Mouse (Mus musculus) small intestine, adult 2 months (tissue): ENCODE results near the gene Fam78a. TPM values are rescaled to one million over a fixed set of nuclear protein-coding genes. Genes with fewer than 3 reads are reported as not detected.
A peak's percentile ranks its signal among the peaks of the same experiment; 100 is the strongest.

ENCODE experiments used
- H3K27ac ChIP-seq: fragments of 200-500 bp; 2 replicates; pipeline ENCODE4 v1.5.1; 2012; ENCODE audit warnings: low read depth, low read length, control low read depth, inconsistent platforms; ENCODE audit not compliant: insufficient read depth
- H3K27me3 ChIP-seq: fragments of 200-500 bp; 2 replicates; pipeline ENCODE4 v1.6.1; 2012; ENCODE audit warnings: mild to moderate bottlenecking, moderate library complexity, low read length, inconsistent platforms; ENCODE audit not compliant: control insufficient read depth, insufficient read depth
- H3K36me3 ChIP-seq: fragments of 200-500 bp; 2 replicates; pipeline ENCODE4 v1.6.1; 2012; ENCODE audit warnings: mild to moderate bottlenecking, low read length, control low read depth, inconsistent platforms; ENCODE audit not compliant: control insufficient read depth, insufficient read depth
- H3K4me1 ChIP-seq: fragments of 200-500 bp; 2 replicates; pipeline ENCODE4 v1.6.1; 2012; ENCODE audit warnings: low read length, inconsistent platforms, mixed read lengths; ENCODE audit not compliant: control insufficient read depth, insufficient read depth, insufficient read length
- H3K4me3 ChIP-seq: fragments of 200-500 bp; 2 replicates; pipeline ENCODE4 v1.5.1; 2012; ENCODE audit warnings: low read depth, mild to moderate bottlenecking, control low read depth, inconsistent platforms, low read length, moderate library complexity
- CTCF ChIP-seq: fragments of 200-500 bp; IDR thresholded peaks from 2 replicates; pipeline ENCODE4 v1.5.1; 2012; ENCODE audit warnings: low read depth, mild to moderate bottlenecking, control low read depth, inconsistent platforms, low read length, moderate library complexity, mixed read lengths; ENCODE audit not compliant: insufficient replicate concordance, insufficient read length; ENCODE audit errors: extremely low read depth
- POLR2A ChIP-seq: fragments of 200-500 bp; IDR thresholded peaks from 2 replicates; pipeline ENCODE4 v1.6.1; 2012; ENCODE audit warnings: low read depth, mild to moderate bottlenecking, control low read depth, inconsistent platforms, low read length, moderate library complexity
- WGBS: fragments of 180-500 bp; shearing (Covaris S2); methylation state at CpG from one replicate; pipeline ENCODE4 v1.1.7; 2018; 5-methylcytosine and 5-hydroxymethylcytosine counted together
- polyA plus RNA-seq: library from polyadenylated mRNA; depleted of rRNA; stranded (reverse); fragments of >200 nt; gene quantifications from 2 replicates; pipeline ENCODE4 v1.2.3, GENCODE M21; 2012

Fam78a gene
- polyA plus RNA-seq, 1 experiment, result 25.3 TPM

DNA sequence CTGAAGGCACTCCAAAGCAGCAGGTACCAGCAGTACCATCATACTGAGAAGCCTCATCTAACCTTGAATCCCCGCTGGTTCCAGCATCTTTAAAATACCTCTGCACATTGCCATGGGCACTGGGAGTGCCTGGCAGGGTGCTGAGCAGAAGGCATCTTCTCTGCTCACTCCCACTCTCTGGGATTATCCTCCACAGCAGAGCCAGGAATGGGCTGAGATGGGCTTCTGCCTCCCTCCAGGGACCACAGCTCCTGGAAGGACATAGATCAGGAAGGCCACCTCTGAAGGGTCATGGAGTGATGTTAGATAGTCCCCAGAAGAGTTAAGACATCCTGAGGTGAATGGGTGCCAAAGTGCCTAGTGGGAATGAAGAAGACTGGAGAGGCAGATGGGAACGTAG lies 27.9 kb upstream of the Fam78a start:
- Histone ChIP-seq H3K4me1 (no peaks in the 10 kb centered on the region), H3K4me3 (no peak overlapping the region), H3K36me3 (no peaks in the 10 kb centered on the region), H3K27ac (no peak overlapping the region), H3K27me3 (no peaks in the 10 kb centered on the region)
- WGBS, result 69% methylated on average over 2 of the region's 2 CpGs
- no peak for TF ChIP-seq CTCF

GRCm38 (mm10) chr2:32111268-32111667 lies 26.6 kb upstream of the Fam78a start:
- Histone ChIP-seq H3K4me3 (no peak overlapping the region), H3K36me3 (no peaks in the 10 kb centered on the region), H3K27ac (no peak overlapping the region), H3K27me3 (no peaks in the 10 kb centered on the region), H3K4me1 (no peaks in the 10 kb centered on the region)
- 100% methylated on average over 1 of the region's 1 CpGs for WGBS
- TF ChIP-seq CTCF, result no peak
- TF ChIP-seq POLR2A, result no peak

DNA sequence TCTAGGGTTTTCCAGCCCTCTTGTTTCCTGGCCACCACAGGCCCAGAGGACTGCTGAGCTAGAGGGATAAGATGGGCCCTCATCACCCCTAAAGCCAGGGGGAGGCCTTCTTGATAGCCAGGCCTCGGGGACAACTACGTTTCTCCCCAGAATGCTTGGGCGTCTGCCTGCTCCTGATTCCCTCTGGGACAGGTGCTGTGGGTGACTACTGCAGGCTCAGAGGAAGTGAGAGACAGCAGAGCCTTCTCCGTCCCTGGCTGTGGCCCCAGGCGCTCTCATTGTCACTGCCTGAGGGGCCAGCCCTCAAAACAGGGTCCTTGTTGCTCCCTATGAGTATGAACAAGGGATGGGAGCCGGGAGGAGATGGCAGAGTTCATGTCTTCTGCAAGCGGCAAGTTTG lies 21.3 kb upstream of the Fam78a start:
- no peaks in the 10 kb centered on the region for H3K4me1 ChIP-seq
- no peak for TF ChIP-seq CTCF
- TF ChIP-seq POLR2A, result no peak
- WGBS, result 78% methylated on average over 7 of the region's 7 CpGs
- H3K27me3 ChIP-seq, result no peaks in the 10 kb centered on the region
- no peak overlapping the region for H3K4me3 ChIP-seq
- H3K27ac ChIP-seq, result no peak overlapping the region
- no peaks in the 10 kb centered on the region for H3K36me3 ChIP-seq

- Histone ChIP-seq H3K27me3 (no peaks in the 10 kb centered on the region), H3K36me3 (no peaks in the 10 kb centered on the region), H3K27ac (no peak overlapping the region), H3K4me3 (no peak overlapping the region), H3K4me1 (no peaks in the 10 kb centered on the region)
- 82% methylated on average over 16 of the region's 16 CpGs for WGBS
- TF ChIP-seq POLR2A (no peak), CTCF (no peak)
Observed at GRCm38 (mm10) chr2:32105117-32105913, 20.7 kb upstream of the Fam78a start.

- no peak overlapping the region for H3K27ac ChIP-seq
- no peaks in the 10 kb centered on the region for H3K4me1 ChIP-seq
- 87% methylated on average over 7 of the region's 7 CpGs for WGBS
- no peak overlapping the region for H3K4me3 ChIP-seq
- no peaks in the 10 kb centered on the region for H3K27me3 ChIP-seq
- no peak for TF ChIP-seq POLR2A
- TF ChIP-seq CTCF, result no peak
- H3K36me3 ChIP-seq, result no peaks in the 10 kb centered on the region
Observed at GRCm38 (mm10) chr2:32104122-32104521, 19.5 kb upstream of the Fam78a start.

GRCm38 (mm10) chr2:32103557-32103956 lies 18.9 kb upstream of the Fam78a start:
- 74% methylated on average over 7 of the region's 7 CpGs for WGBS
- Histone ChIP-seq H3K4me3 (no peak overlapping the region), H3K27me3 (no peaks in the 10 kb centered on the region), H3K4me1 (no peaks in the 10 kb centered on the region), H3K27ac (no peak overlapping the region), H3K36me3 (no peaks in the 10 kb centered on the region)
- TF ChIP-seq POLR2A (no peak), CTCF (no peak)

DNA sequence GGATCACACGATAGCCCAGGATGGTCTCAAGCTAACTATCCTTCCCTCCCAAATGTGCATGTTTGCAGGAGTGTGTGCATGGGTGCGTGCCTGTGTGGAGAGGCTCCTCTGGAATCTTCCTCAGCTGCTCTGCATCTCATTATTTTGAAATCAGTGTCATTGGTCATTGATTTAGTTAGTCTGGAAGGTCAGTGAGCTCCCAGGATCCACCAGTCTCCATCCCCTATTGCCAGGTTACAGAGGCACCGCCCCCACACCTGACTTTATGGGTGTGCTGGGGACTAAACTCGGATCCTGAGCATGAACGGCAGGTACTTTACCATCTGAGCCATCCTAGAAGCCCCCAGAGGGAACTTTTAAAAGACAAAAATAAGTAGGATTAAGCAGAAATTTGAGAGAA lies 18.3 kb upstream of the Fam78a start:
- no peak overlapping the region for H3K27ac ChIP-seq
- 51% methylated on average over 5 of the region's 5 CpGs for WGBS
- no peaks in the 10 kb centered on the region for H3K27me3 ChIP-seq
- TF ChIP-seq POLR2A (no peak), CTCF (no peak)
- H3K36me3 ChIP-seq, result no peaks in the 10 kb centered on the region
- no peak overlapping the region for H3K4me3 ChIP-seq
- H3K4me1 ChIP-seq, result no peaks in the 10 kb centered on the region

- Histone ChIP-seq H3K27ac (no peak overlapping the region), H3K27me3 (no peaks in the 10 kb centered on the region), H3K36me3 (no peaks in the 10 kb centered on the region), H3K4me3 (peak overlapping the region; percentile 49), H3K4me1 (peaks cover 9% of the 10 kb centered on the region; the same call in 1 of the 2 replicates)
- WGBS, result 77% methylated on average over 10 of the region's 10 CpGs
- no peak for TF ChIP-seq CTCF
- no peak for TF ChIP-seq POLR2A
Observed at GRCm38 (mm10) chr2:32096122-32096420, 11.4 kb upstream of the Fam78a start.
